Mouse (Mus musculus) adipose tissue, adult 10 weeks (tissue): ENCODE measurements around the gene Padi4. TPM values are rescaled to one million over a fixed set of nuclear protein-coding genes. Genes with fewer than 3 reads are reported as not detected.

Source experiments
- polyA plus RNA-seq: library from polyadenylated mRNA; stranded (reverse); fragments of 350-450 nt; fragmentation: Illumina TruSeq; extraction: RNeasy Lipid Tissue Mini Kit (QIAGEN cat#74804); gene quantifications from one replicate; pipeline ENCODE4 v1.2.3, GENCODE M21; 2014; ENCODE audit warnings: low read depth, low replicate concordance

Padi4 gene
- polyA plus RNA-seq = 1.4 TPM

DNA sequence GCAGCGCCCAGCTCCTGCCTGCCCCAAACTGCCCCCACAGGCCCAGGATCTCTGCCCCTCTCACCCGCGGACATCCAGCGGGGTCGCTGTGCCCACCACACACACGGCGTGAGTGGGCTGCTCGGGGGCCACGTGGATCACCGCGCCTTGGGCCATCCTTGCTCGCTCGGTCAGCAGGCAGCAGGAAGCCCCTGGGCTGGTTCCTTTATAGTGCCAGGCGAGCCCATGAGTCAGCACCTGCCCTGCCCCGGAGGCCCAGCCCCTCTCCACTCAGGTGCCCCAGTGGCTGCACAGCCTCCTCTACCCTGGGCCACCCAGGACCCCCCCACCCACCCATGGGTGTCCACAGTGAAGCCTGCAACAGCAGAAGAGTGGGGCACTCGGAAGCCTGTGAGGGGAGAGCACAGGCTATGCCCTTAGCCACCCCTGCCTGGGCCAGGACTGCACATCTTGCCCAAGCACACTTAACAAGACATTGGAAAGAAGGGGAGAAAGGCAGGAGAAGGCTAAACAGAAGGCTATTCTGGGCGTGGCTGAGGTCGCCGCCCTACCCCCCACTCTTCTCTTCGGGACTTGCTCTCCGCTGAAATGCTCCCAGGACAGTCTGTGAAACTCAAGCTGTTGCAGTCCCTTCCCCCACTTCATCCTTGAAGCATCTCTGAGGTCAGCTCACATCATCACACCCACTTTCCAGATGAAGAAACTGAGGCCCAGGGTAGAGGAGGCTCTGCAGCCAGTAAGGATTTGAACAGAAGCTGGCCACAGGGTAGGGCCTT, at the start of gene Padi4:
TSS of gene Padi4 (minus strand) at position 212 of the 776 bp plus-strand sequence.

GRCm38 (mm10) chr4:140810458-140811260, 36.6 kb upstream of the Padi4 start, which contains the start of gene Padi3:
Padi3 (minus strand) TSS chr4:140810648.

DNA sequence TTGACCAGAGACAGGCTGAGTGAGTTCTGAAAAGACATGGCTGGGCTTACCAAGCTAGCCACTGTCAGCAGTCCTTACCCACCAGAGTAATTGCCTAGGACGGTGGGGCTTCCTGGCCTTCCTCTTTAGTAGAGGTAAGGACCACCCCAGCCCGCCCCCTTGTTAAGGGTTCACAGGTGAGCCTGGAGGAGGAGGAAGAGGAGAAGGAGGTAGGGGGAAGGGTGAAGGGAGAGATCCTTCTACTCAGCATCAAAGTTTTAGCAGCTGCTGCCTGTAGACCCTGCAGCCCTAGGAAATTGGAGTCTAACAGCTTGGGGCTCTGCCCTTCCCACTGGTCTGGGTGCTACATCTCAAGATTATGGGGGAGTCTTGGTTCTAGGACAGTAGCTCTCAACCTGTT, 31.5 kb downstream of the Padi4 start, which contains the start of gene Padi6:
TSS of gene Padi6 (minus strand) at position 101 of the 400 bp plus-strand sequence.

GRCm38 (mm10) chr4:140700269-140701018, 73.6 kb downstream of the Padi4 start, which contains the start of gene Rcc2:
Rcc2 (plus strand) TSS chr4:140700541.

Other genes with a start within 250 kb of the Padi4 start
- 22.7 TPM for gene Arhgef10l, start 108.2 kb downstream of the Padi4 start, polyA plus RNA-seq
- 46.1 TPM for gene Rcc2, start 73.7 kb downstream of the Padi4 start, polyA plus RNA-seq
- gene Padi6, start 31.6 kb downstream of the Padi4 start, polyA plus RNA-seq = not detected
- 0.09 TPM for gene Padi3, start 36.4 kb upstream of the Padi4 start, polyA plus RNA-seq
- 0.20 TPM for gene Padi1, start 71.5 kb upstream of the Padi4 start, polyA plus RNA-seq
- 24.0 TPM for gene Padi2, start 132.1 kb upstream of the Padi4 start, polyA plus RNA-seq
- gene Sdhb, start 187.0 kb upstream of the Padi4 start, polyA plus RNA-seq = 129 TPM
- 28.6 TPM for gene Atp13a2, start 212.6 kb upstream of the Padi4 start, polyA plus RNA-seq
- 16.9 TPM for gene Mfap2, start 236.2 kb upstream of the Padi4 start, polyA plus RNA-seq